Mouse (Mus musculus) layer of hippocampus, postnatal 25 days (tissue): ENCODE results near the gene Socs3. TPM values are rescaled to one million over a fixed set of nuclear protein-coding genes. Genes with fewer than 3 reads are reported as not detected.
A peak's percentile ranks its signal among the peaks of the same experiment; 100 is the strongest.

Experiments
- DNase-seq, 2 experiments: peaks; one replicate each; pipeline ENCODE4 v3.0.0; 2022; ENCODE audit warnings: mixed read lengths in 2 of 2, low spot score in 1 of 2; ENCODE audit errors: extremely low spot score in 1 of 2
- total RNA-seq, 2 experiments: library from RNA; stranded (reverse); gene quantifications; 2 replicates each; pipeline ENCODE4 v1.2.3; 2021

The Socs3 gene
- total RNA-seq, 2 experiments from 2014 or later: 1.3 to 1.8 TPM

DNA sequence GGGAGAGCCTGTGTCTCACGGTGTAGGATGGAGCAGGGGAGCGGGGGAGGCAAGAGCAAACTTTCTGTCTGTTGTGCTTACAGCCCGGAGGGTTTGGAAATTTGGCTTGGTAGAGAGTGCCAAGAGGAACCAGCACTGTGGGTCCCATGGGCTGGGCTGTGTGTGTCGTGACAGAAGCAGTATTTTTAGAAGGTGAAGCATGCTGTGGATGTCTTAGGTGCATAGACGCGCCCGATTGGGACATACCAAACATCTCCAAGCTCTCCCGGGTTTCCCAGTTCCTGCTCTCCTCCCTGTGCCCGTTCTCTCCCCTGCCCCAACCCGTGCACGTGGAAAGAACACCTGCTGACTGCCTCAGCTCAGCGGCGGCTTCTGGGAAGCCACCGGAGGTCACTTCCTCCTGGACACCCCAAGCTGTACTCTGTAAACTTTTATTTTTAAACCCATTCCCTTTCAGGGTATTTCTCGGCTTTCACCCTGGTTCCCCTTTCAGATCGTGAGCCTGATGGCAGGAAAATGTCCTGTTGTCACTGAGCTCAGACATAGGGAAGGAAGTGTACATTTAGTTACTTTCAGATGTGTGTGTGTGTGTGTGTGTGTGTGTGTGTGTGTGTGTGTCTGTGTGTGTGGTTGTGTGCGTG, 10.0 kb downstream of the Socs3 start:
- no peak for DNase-seq

- no peak for DNase-seq
Measured at GRCm38 (mm10) chr11:117959166-117959565, 10.7 kb downstream of the Socs3 start.

DNA sequence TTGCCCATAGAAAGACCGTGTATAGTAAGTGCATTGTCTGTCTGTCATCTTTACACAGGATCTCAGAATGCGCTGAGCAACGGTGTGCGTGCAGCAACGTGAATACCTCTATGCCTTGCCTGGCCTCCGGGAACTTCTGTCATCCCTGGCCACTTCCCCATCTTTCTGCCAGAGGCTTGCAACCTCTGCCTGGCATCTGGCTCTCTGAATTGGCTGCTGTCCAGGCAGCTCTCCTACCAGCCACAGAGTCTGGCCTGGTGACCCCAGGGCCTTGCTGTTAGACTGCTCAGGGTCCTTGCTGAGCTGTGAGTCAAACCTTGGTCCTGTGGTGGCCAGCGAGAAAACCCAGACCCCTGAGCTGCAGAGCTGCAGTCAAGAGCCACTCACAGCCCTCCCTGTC, 11.7 kb downstream of the Socs3 start:
- DNase-seq: no peak

DNA sequence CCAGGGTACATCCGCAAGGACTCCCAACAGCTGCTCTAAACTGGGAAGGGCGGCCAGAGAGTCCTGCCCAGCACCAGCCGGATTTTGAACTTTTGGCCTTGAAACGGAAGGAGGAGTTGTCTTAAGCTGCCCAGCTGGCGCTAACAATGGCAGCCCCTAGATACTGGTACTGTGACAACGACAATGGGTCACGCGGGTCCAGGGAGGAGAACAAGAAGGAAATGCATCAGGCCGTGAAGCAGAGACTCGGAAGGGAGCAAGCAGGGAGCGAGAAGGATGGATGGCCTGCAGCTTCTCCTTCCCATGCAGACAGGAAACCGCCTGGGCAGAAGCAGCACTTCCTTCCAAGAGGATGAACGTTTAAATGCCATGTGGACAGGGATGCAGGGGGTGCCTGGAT, 14.2 kb downstream of the Socs3 start:
- no peak for DNase-seq

- no peak for DNase-seq
Measured at GRCm38 (mm10) chr11:117954819-117955218, 15.0 kb downstream of the Socs3 start.

GRCm38 (mm10) chr11:117954094-117954493, 15.8 kb downstream of the Socs3 start:
- no peak for DNase-seq

DNA sequence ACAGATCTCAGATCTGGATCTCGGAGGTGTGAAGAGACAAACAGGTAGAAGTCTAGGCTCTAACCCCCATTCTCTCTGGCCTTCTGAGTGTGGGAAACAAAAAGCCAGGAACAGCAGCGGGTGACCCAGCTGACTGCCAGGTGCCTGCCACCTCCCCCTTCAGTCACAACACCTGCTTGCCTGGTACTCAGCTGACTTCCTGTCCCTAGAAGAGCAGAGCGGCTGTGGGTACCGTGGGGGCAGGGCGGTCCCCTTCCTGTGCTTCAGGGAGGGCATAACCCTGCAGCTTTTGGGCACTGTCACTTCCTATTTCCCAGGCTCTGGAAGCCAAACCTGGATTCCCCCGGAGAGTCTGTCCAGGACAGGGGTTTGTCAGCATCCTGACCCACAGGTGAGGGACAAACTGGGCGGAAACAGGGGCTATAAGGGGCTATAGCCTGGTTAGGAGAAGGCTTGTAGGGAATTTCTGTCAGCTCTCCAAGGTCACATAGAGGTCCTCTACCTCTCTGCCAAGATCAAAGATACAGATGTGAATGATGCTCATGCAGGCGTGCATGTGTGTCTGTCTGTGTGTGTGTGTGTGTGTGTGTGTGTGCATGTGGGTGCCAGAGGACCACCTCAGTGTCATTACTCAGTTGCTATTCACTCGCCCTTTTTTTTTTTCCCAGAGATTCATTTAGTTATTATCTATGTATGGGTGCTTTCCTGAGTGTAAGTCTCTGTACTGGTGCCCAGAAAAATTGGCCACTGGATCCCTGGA, 17.5 kb downstream of the Socs3 start:
- no peak for DNase-seq

DNA sequence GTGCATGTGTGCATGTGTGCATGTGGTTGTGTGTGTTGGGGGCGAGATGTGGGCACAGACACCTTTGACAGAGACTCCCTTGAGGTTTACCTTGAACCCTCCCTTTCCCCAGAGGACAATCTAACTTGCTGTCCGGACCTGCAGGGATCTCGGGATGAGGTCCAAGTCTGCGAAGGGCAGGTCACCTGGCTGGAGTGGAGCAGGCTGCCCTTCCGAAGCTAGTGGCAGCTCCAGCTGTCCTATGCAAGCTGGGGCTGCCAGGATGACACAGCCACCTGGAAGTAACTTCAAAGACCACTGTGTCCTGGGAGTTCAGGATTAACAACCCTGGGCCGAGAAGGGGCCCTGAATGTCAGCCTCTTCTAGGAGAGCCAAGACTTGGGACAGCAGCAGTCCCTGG, 18.5 kb downstream of the Socs3 start:
- DNase-seq: no peak

DNA sequence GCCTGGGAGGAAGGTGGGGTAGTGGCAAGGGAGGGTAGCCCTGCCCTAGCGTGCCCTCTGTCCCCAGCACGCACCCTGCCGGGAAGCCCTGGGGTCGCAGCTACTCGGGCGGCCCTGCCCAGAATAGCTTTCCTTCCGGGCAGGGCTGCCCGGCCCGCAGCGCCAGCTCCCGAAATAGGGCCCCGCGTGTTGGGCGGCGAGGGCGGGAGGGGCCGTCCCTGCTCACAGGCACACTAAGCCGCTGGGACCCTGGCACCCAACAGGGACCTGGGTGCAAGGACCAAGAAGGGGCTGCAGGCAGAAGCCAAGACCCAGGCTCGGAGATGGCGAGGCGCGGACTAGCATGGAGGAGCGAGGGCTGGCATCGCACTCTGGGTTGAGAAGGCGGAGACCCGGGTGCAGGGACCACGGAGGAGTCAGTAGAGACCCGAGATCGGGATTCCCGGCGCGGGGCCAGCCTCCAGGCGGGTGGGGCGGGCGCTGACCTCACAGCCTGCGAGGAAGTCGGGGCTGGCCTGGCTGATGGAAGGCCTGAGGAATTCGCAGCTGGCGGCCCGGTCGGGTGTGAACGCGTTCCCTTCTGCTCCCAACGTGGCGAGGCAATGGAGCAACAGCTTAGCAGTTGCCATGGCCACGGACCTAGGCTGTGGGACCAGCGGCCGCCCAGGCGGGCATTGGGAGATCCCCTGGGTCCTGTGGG, 20.3 kb downstream of the Socs3 start:
- no peak for DNase-seq

DNA sequence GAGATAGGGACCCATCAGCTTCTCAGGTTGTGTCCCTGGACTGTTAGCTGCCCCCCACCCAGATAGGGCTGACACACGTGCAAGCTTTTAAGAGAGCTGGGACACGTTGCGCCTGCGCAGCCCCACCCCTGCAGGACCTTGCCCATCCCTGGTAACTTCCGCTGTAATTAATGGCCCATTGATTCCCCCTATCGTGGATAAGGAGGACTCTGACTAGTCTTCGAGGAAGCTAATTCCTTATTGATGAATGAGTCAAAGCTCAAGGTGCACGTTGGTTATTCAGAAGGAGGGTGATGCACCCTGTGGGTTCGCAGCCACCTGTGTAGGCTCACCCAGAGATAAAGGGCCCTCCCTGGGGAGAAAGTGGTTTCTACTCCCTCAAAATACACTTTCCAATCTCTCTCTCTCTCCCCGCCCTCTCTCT, 22.8 kb downstream of the Socs3 start:
- DNase-seq: no peak

DNA sequence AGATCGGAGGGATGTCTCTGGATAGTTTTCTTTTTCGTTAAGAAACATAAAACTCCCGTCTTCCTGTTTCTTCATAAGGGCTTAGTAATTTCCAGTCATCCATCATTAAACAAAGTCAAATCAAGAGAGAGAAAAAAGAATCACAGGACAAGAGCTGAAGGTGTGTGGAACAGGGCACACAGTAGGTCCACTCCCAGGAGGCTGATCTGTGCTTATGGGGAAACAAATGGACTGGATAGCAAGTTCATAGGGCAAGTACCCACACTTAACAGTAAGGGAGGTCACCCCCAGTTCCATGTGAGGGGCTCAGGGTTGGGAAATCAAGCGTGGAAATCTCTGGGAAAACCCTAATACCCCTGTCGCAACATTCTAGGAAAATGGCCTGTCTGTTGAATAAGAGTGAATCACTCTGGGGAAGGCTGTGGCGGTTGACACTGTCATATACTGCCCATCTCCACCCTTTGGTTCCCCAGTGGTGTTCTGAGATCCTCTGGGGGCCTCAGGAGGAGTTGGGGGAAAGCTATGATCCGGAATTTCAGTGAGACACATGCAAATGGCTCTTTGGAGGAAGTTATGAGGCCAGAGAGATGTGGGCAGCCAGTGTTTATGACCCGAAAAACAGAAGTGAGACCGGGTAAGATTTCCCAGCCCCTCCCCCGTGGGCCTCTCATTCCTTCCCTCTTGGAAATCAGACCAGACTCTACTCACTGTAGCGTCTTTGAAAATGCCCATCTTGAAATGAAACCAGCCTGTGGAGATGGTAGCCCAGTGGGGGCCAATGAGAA, 23.5 kb downstream of the Socs3 start:
- DNase-seq: no peak

DNA sequence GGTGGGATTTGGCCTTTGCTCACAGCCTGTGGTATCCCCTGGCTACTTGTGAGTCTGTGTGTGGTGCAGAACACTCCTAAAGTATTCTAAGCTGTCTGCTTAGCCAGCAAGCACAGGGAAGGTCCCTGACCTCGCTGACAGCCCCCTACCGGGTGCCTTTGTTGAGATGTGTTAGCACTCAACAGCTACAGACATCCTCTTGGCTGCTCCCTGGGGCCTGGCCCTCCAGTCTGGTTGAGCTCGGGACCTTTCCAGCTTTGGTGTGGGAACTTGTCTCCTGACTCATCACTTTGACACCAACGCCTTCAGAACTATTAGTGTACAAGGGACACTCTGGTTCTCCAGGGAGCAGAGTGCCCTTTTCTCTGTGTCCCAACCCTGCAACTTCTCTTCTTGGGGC, 28.0 kb downstream of the Socs3 start:
- DNase-seq: no peak

GRCm38 (mm10) chr11:117941325-117941834, 28.5 kb downstream of the Socs3 start:
- no peak for DNase-seq

- DNase-seq: no peak
Measured at GRCm38 (mm10) chr11:117940881-117941280, 29.0 kb downstream of the Socs3 start.

GRCm38 (mm10) chr11:117939741-117940285, 30.0 kb downstream of the Socs3 start:
- DNase-seq: peak; percentile 55 to 68

- no peak for DNase-seq
Measured at GRCm38 (mm10) chr11:117939004-117939730, 30.7 kb downstream of the Socs3 start.

DNA sequence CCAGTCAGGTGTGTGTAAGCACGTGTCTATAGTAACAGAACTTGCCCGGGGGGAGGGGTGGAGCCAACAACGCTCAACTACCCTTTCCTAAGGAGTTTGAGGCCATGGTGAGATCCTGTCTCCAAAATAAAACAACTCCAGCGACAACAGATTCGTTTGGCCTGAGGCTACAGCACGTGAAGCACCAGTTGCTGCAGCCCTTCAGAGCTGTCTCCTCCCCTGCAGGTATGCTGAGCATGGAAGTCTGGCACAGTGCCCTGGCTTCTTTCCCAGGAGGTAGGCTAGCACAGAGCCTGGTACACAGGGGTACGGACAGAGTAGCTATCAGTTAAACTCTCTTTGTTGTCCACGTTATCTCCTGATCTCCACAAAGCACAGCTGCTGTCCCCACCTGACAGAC, 33.6 kb downstream of the Socs3 start:
- no peak for DNase-seq

DNA sequence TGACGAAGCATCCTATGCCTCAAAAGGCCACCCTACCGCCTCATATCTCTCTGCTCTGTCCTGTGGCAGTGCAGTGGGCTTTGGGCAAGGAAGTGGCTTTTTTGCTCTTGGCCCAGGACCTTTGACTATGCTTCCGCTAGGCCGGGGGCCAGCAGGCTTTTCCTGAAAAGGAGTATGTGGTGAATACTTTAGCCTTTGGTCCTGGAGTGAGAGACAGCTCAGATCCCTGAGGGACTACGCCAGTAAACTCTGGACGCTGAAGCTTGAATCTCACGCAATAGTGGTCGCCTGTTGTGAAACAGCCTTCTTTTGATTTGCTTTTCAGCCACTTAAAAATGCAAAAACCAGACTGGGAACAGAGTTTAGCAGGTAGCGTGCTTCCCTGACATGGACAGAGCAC, 34.2 kb downstream of the Socs3 start:
- no peak for DNase-seq

DNA sequence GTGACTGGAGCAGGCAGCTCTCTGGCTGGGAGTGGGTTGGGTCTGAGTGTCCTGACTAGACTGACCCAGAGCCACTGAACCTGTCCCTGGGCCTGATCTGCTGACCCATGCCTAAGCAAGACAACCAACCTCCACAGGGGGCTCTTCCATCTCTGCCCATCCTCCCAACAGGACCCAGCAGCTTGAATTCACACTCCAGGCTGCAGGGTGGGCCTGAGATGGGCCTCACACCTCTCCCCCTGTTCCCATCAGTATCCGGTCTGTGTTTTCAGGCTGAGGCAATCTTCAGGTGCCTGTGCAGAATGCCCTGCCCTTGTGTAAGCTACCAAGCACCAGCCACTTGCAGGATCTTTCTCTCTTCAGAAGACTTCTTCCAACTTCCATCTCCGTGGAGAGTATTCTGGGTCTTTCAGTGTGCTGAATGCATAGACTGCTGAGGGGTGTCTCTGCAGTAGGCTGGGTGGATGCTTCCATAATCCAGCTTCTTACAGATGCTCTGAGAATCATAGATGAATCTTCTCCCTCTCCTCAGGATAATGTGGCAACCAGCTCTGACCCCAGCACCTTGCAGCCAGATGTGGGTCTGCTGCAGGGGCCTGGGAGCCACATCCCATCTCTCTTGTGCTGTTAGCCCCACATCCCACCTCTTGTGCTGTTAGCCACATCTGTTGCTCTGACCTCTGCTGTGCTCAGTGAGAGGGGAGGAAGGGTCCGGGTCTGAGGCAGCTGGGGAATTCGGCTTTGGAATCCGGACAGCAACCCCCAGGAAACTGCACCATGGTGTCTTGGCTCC, 35.1 kb downstream of the Socs3 start:
- DNase-seq: no peak
